Mouse (Mus musculus) colon, adult 2 months (tissue): ENCODE results near the gene Alms1. TPM values are rescaled to one million over a fixed set of nuclear protein-coding genes. Genes with fewer than 3 reads are reported as not detected.

Source experiments
- polyA plus RNA-seq: library from polyadenylated mRNA; depleted of rRNA; stranded (reverse); fragments of >200 nt; gene quantifications from 2 replicates; pipeline ENCODE4 v1.2.3, GENCODE M21; 2012; rRNA removed

Gene Alms1
- polyA plus RNA-seq: 0.41 and 0.43 TPM in 2 replicates

DNA sequence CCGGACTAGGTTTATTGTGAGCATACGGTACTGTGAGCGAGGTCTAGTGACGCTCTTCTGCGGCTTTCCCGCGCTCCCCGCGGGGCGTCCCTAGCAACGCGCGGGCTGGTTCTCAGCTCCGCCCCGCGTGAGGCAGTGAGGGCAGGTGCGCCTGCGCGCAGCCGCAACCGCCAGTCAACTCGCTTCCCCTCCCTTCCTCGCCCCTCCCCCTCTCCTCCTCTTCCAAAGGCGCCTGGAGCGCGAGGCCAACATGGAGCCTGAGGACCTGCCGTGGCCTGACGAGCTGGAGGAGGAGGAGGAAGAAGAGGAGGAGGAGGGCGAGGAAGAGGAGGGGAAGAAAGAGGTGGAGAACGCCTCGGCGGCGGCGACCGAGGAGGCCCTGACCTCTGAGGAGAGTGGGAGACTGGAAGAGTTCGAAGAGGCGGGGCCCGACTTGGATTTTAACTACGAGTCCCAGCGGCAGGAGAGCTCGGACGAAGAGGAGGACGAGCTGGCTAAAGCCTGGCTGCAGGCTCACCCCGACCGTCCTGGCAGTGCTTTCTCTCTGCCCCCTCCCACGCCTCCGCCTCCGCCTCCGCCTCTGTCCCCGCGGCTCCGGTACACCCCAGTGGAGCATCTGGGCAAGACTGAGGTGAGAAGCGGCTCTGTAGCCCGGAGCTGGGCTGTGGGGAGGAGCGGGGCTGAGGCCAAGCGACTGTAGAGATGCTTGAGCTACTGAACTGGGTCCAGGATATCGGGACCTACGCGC, at the start of gene Alms1:
Gene Alms1 (plus strand): TSS at position 136 of the 748 bp plus-strand sequence.

DNA sequence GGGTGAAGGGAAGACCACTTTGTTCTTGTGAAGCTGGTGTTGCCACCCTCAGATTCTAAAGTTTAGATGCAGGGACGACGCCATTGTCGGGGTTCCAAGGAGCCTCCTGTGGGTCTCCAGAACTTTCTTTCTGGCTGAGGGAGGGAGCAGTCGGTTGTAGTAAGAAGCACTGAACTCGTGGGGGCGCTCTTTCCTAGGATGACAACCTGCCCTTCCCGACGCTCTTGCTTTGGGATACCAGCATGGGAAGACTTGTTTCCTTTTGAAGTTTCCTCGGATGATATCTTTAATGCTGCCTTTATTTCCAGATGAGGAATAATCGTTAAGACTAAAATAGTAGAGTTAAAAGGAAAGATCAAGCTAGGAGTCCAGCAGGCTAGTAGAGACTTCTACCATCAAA, 125.8 kb downstream of the Alms1 start, which contains the start of gene Nat8f7:
Gene Nat8f7 (minus strand): TSS at position 101 of the 400 bp plus-strand sequence.

Other genes starting within 250 kb of the Alms1 start
- gene Rab11fip5, start 212.9 kb upstream of the Alms1 start, polyA plus RNA-seq: 11.1 and 13.5 TPM in 2 replicates
- gene Noto, start 163.6 kb upstream of the Alms1 start, polyA plus RNA-seq: not detected in 2 replicates
- gene Smyd5, start 155.5 kb upstream of the Alms1 start, polyA plus RNA-seq: 10.9 and 13.1 TPM in 2 replicates
- gene Cct7, start 136.0 kb upstream of the Alms1 start, polyA plus RNA-seq: 76.6 and 82.9 TPM in 2 replicates
- gene Pradc1, start 135.6 kb upstream of the Alms1 start, polyA plus RNA-seq: 20.3 and 29.0 TPM in 2 replicates
- 0.36 and 0.51 TPM in 2 replicates for gene Fbxo41, start 84.5 kb upstream of the Alms1 start, polyA plus RNA-seq
- not detected in 2 replicates for gene Egr4, start 73.9 kb upstream of the Alms1 start, polyA plus RNA-seq
- 0.66 and 1.1 TPM in 2 replicates for gene Nat8f7, start 125.7 kb downstream of the Alms1 start, polyA plus RNA-seq
- 0.91 and 1.1 TPM in 2 replicates for gene Nat8f3, start 178.2 kb downstream of the Alms1 start, polyA plus RNA-seq
- 0.29 and 0.39 TPM in 2 replicates for gene Nat8f6, start 233.4 kb downstream of the Alms1 start, polyA plus RNA-seq
- gene Nat8f5, start 233.4 kb downstream of the Alms1 start, polyA plus RNA-seq: 0.20 and 0.23 TPM in 2 replicates
- gene Nat8, start 244.6 kb downstream of the Alms1 start, polyA plus RNA-seq: 0.27 and 0.46 TPM in 2 replicates